Mouse (Mus musculus) forebrain, embryonic 16.5 days (tissue): ENCODE results near the gene Zfp42. TPM values are rescaled to one million over a fixed set of nuclear protein-coding genes. Genes with fewer than 3 reads are reported as not detected.

Experiments
- ATAC-seq: fragments of 200-750 bp; cut with Nextera tagmentation; 2 replicates; pipeline ENCODE4 v1.8.0; 2017; ENCODE audit warnings: mild to moderate bottlenecking, moderate library complexity
- H3K27ac ChIP-seq: fragments of 300-500 bp; sonication (generic); 2 replicates; pipeline ENCODE4 v1.5.1; 2014; ENCODE audit warnings: low read length, control low read depth
- H3K27me3 ChIP-seq: fragments of 300-500 bp; sonication (generic); replicated peaks from 2 replicates; pipeline ENCODE4 v1.6.1; 2014; ENCODE audit warnings: low read length; ENCODE audit not compliant: control insufficient read depth, insufficient read depth
- H3K36me3 ChIP-seq: fragments of 300-500 bp; sonication (generic); 2 replicates; pipeline ENCODE4 v1.6.1; 2014; ENCODE audit not compliant: control insufficient read depth, insufficient read depth
- H3K4me1 ChIP-seq: fragments of 300-500 bp; sonication (generic); replicated peaks from 2 replicates; pipeline ENCODE4 v1.6.1; 2014; ENCODE audit warnings: low read length; ENCODE audit not compliant: control insufficient read depth, insufficient read depth
- H3K4me2 ChIP-seq: fragments of 300-500 bp; sonication (generic); 2 replicates; pipeline ENCODE4 v1.6.1; 2014; ENCODE audit warnings: mild to moderate bottlenecking, low read length, control low read depth
- H3K4me3 ChIP-seq: fragments of 300-500 bp; sonication (generic); replicated peaks from 2 replicates; pipeline ENCODE4 v1.5.1; 2014; ENCODE audit warnings: mild to moderate bottlenecking, low read length, control low read depth
- H3K9ac ChIP-seq: fragments of 300-500 bp; sonication (generic); replicated peaks from 2 replicates; pipeline ENCODE4 v1.6.1; 2014; ENCODE audit warnings: low read depth, low read length, control low read depth
- H3K9me3 ChIP-seq: fragments of 300-500 bp; sonication (generic); 2 replicates; pipeline ENCODE4 v1.6.1; 2016; ENCODE audit warnings: low read length; ENCODE audit not compliant: control insufficient read depth
- WGBS: fragments of 180-500 bp; shearing (Covaris S2); extraction: QIAGEN DNeasy Blood & Tissue Kit; methylation state at CpG from one replicate; pipeline ENCODE4 v1.1.7; 2014; 5-methylcytosine and 5-hydroxymethylcytosine counted together
- polyA plus RNA-seq: library from polyadenylated mRNA; unstranded; fragments of >200 nt; fragmentation: Nextera tagmentation; extraction: Ambion mirVana; gene quantifications from 2 replicates; pipeline ENCODE4 v1.2.1, GENCODE M21; 2015

Gene Zfp42
- polyA plus RNA-seq, 1 experiment from 2014 or later, result not detected

- H3K9me3 ChIP-seq, result no peaks in the 10 kb centered on the region
- WGBS, result 75% methylated on average over 4 of the region's 4 CpGs
Measured at GRCm38 (mm10) chr8:43278397-43278796, 28.4 kb downstream of the Zfp42 start.

GRCm38 (mm10) chr8:43260961-43261360 is 45.8 kb downstream of the Zfp42 start:
- no peak overlapping the region for H3K9ac ChIP-seq
- ATAC-seq, result no peak
- H3K27ac ChIP-seq, result no peak overlapping the region
- H3K36me3 ChIP-seq, result no peaks in the 10 kb centered on the region
- WGBS, result 91% methylated on average over 6 of the region's 6 CpGs
- no peak overlapping the region for H3K4me3 ChIP-seq
- H3K4me2 ChIP-seq, result no peak overlapping the region
- no peaks in the 10 kb centered on the region for H3K27me3 ChIP-seq
- no peaks in the 10 kb centered on the region for H3K4me1 ChIP-seq
- no peaks in the 10 kb centered on the region for H3K9me3 ChIP-seq

More at GRCm38 (mm10) chr8:43278397-43278796, 28.4 kb downstream of the Zfp42 start:
- Histone ChIP-seq H3K27me3 (no peaks in the 10 kb centered on the region), H3K4me2 (no peak overlapping the region), H3K9ac (no peak overlapping the region), H3K4me3 (no peak overlapping the region), H3K27ac (no peak overlapping the region), H3K36me3 (no peaks in the 10 kb centered on the region), H3K4me1 (no peaks in the 10 kb centered on the region)
- no peak for ATAC-seq

- Histone ChIP-seq H3K27ac (no peak overlapping the region), H3K27me3 (no peaks in the 10 kb centered on the region), H3K36me3 (no peaks in the 10 kb centered on the region), H3K4me1 (no peaks in the 10 kb centered on the region), H3K4me3 (no peak overlapping the region), H3K9ac (no peak overlapping the region), H3K4me2 (no peak overlapping the region), H3K9me3 (no peaks in the 10 kb centered on the region)
- no peak for ATAC-seq
- 100% methylated on average over 1 of the region's 1 CpGs for WGBS
Measured at GRCm38 (mm10) chr8:43257886-43258285, 48.9 kb downstream of the Zfp42 start.

- Histone ChIP-seq H3K36me3 (no peaks in the 10 kb centered on the region), H3K4me1 (no peaks in the 10 kb centered on the region), H3K9ac (no peak overlapping the region), H3K27ac (no peak overlapping the region), H3K4me3 (no peak overlapping the region), H3K4me2 (no peak overlapping the region), H3K9me3 (no peaks in the 10 kb centered on the region), H3K27me3 (no peaks in the 10 kb centered on the region)
- ATAC-seq, result no peak
- 74% methylated on average over 6 of the region's 6 CpGs for WGBS
Measured at GRCm38 (mm10) chr8:43255695-43256094, 51.1 kb downstream of the Zfp42 start.

- 81% methylated on average over 6 of the region's 6 CpGs for WGBS
- no peaks in the 10 kb centered on the region for H3K9me3 ChIP-seq
- H3K27me3 ChIP-seq, result no peaks in the 10 kb centered on the region
- H3K27ac ChIP-seq, result no peak overlapping the region
- no peak overlapping the region for H3K4me3 ChIP-seq
- H3K4me2 ChIP-seq, result no peak overlapping the region
- no peak overlapping the region for H3K9ac ChIP-seq
- no peaks in the 10 kb centered on the region for H3K4me1 ChIP-seq
- ATAC-seq, result no peak
- no peaks in the 10 kb centered on the region for H3K36me3 ChIP-seq
Measured at GRCm38 (mm10) chr8:43251653-43252052, 55.1 kb downstream of the Zfp42 start.

GRCm38 (mm10) chr8:43248707-43249106 is 58.1 kb downstream of the Zfp42 start:
- ATAC-seq, result no peak
- no peak overlapping the region for H3K4me3 ChIP-seq
- H3K9ac ChIP-seq, result no peak overlapping the region
- H3K36me3 ChIP-seq, result no peaks in the 10 kb centered on the region
- H3K4me2 ChIP-seq, result no peak overlapping the region
- H3K4me1 ChIP-seq, result no peaks in the 10 kb centered on the region
- WGBS, result 92% methylated on average over 8 of the region's 8 CpGs
- H3K9me3 ChIP-seq, result no peaks in the 10 kb centered on the region
- no peak overlapping the region for H3K27ac ChIP-seq
- no peaks in the 10 kb centered on the region for H3K27me3 ChIP-seq

Other genes starting within 250 kb of the Zfp42 start
- not detected in 2 replicates for gene Triml1, start 165.5 kb downstream of the Zfp42 start, polyA plus RNA-seq
- gene Triml2, start 126.4 kb downstream of the Zfp42 start, polyA plus RNA-seq, result not detected in 2 replicates
- not detected in 2 replicates for gene Adam26b, start 221.1 kb upstream of the Zfp42 start, polyA plus RNA-seq